10 mouse cellular contexts compared by ENCODE assay signal in the genomic region with DNA sequence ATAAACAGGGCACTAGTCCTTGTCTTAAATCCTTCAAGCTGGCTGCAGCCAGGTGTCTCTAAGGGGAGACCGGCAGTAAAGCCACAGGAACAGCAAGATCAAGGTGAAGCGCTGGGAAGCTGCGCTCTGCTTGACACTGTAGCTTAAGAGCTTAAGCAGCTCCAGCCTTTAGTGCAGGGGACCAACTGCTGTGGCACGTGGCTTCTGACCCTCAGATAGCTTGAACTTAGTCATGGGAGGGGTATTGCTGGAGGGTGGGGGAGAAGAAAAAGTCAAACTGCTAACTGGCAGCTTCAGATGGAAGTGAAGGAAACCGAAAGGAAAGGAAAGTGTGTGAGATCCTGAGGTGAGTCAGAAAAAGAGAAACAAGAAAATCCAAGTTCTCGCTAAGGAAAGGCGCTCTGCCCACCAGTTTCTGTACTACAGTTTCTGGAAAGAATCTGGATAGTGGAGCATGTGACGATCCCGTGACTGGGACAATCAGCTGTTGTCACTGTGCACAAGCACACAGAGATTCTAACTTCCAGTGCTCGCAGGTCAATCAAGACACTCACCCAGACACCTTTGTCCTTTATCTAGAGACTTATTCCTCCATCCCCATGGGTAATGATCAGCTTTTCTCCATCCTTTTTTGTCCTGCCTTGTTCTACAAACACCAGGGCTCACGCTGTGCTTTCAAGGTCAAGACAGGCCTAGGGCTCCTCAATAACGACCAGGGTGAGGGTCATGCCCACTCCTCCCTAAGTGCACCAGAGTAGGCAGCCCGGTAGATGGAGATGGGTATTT. TPM values are rescaled to one million over a fixed set of nuclear protein-coding genes. Genes with fewer than 3 reads are reported as not detected.
DNase-seq lines count a peak whose midpoint lies in the region; ATAC-seq and TF ChIP-seq lines count a peak whose summit lies in the region.
"Had no signal": no experiment of that assay in that cellular context is flagged by ENCODE, and none has a peak within 500 bp of the region (broad histone marks: within the 10 kb centered on the region; RNA-seq: fewer than 3 reads in every experiment).

No protein-coding gene starts in this region.

- H3K36me3 ChIP-seq in kidney, embryonic 15.5 days = no peaks in the 10 kb centered on the region
- H3K36me3 ChIP-seq in embryonic facial prominence, embryonic 11.5 days (replicated peaks; ENCODE audit: control insufficient read depth, insufficient read depth, low read depth, low read length) = no peaks in the 10 kb centered on the region
- no peaks in the 10 kb centered on the region for H3K36me3 ChIP-seq in hindbrain, embryonic 14.5 days (replicated peaks; ENCODE audit: control insufficient read depth, insufficient read depth)
- H3K36me3 ChIP-seq in myocyte (ENCODE audit: control insufficient read depth, insufficient read depth) = no peaks in the 10 kb centered on the region
- no peaks in the 10 kb centered on the region for H3K36me3 ChIP-seq in thymus, adult 2 months (ENCODE audit: control insufficient read depth, insufficient read depth, low read length)
- H3K36me3 ChIP-seq in liver, embryonic 11.5 days (ENCODE audit: control insufficient read depth, insufficient read depth, low read length) = no peaks in the 10 kb centered on the region

- no peaks in the 10 kb centered on the region for H3K79me2 ChIP-seq in myocyte (ENCODE audit: control insufficient read depth, insufficient read depth)

- ATAC-seq in kidney, embryonic 15.5 days (replicated peaks; ENCODE audit: low FRiP score) = no peak
- no peak for ATAC-seq in embryonic facial prominence, embryonic 11.5 days (replicated peaks; ENCODE audit: insufficient number of reproducible peaks, low FRiP score, low TSS enrichment, low read depth)
- ATAC-seq in hindbrain, embryonic 14.5 days (ENCODE audit: low FRiP score) = no peak
- no peak for ATAC-seq in liver, embryonic 11.5 days (replicated peaks; ENCODE audit: low FRiP score)

- no peak overlapping the region for H3K27ac ChIP-seq in kidney, embryonic 15.5 days
- H3K27ac ChIP-seq in embryonic facial prominence, embryonic 11.5 days (replicated peaks; ENCODE audit: low read depth, low read length) = no peak overlapping the region
- H3K27ac ChIP-seq in hindbrain, embryonic 14.5 days = no peak overlapping the region
- H3K27ac ChIP-seq in thymus, adult 2 months (ENCODE audit: control insufficient read depth, insufficient read depth, low read length) = no peak overlapping the region
- H3K27ac ChIP-seq in liver, embryonic 11.5 days (ENCODE audit: low read depth, low read length) = no peak overlapping the region

- H3K4me2 ChIP-seq in kidney, embryonic 15.5 days = 0 out of 2 replicates have a peak overlapping the region, but pooled peaks have one; percentile 27
- H3K4me2 ChIP-seq in embryonic facial prominence, embryonic 11.5 days (ENCODE audit: low read depth, low read length) = no peak overlapping the region
- peak overlapping the region; percentile 75 for H3K4me2 ChIP-seq in hindbrain, embryonic 14.5 days (replicated peaks)
- peak overlapping the region; percentile 90 for H3K4me2 ChIP-seq in myocyte (ENCODE audit: low read depth)
- H3K4me2 ChIP-seq in liver, embryonic 11.5 days = no peak overlapping the region

- H3K9ac ChIP-seq in kidney, embryonic 15.5 days = no peak overlapping the region
- H3K9ac ChIP-seq in embryonic facial prominence, embryonic 11.5 days (replicated peaks; ENCODE audit: low read length) = no peak overlapping the region
- peak overlapping the region; percentile 57 for H3K9ac ChIP-seq in hindbrain, embryonic 14.5 days
- no peak overlapping the region for H3K9ac ChIP-seq in liver, embryonic 11.5 days (ENCODE audit: low read depth, low read length)

- TF ChIP-seq POLR2A in myocyte (IDR thresholded peaks at IDR 0.05; ENCODE audit: insufficient read length, low read depth) = no peak
- no peak for TF ChIP-seq POLR2A in thymus, adult 2 months (IDR thresholded peaks at IDR 0.05; ENCODE audit: control insufficient read depth, extremely low read depth, insufficient read depth, low read length, poor library complexity)

- peaks cover 14% of the 10 kb centered on the region for H3K4me1 ChIP-seq in kidney, embryonic 15.5 days
- H3K4me1 ChIP-seq in embryonic facial prominence, embryonic 11.5 days (ENCODE audit: control insufficient read depth, insufficient read depth, low read length) = 0 out of 2 replicates have a peak, but pooled peaks cover 2% of the 10 kb centered on the region
- peaks cover 20% of the 10 kb centered on the region; the same call in 1 of the 2 replicates for H3K4me1 ChIP-seq in hindbrain, embryonic 14.5 days (replicated peaks; ENCODE audit: control insufficient read depth, insufficient read depth, low read length)
- peaks cover 10% of the 10 kb centered on the region for H3K4me1 ChIP-seq in thymus, adult 2 months (replicated peaks; ENCODE audit: control insufficient read depth, insufficient read depth, low read length)
- H3K4me1 ChIP-seq in liver, embryonic 11.5 days (replicated peaks; ENCODE audit: control insufficient read depth, insufficient read depth, low read length) = no peaks in the 10 kb centered on the region

- TF ChIP-seq CTCF in thymus, adult 2 months (IDR thresholded peaks at IDR 0.05; ENCODE audit: borderline replicate concordance, control insufficient read depth, extremely low read depth, insufficient read depth, low read length, poor library complexity) = no peak

- H3K9me3 ChIP-seq in kidney, embryonic 15.5 days (replicated peaks) = no peaks in the 10 kb centered on the region
- H3K9me3 ChIP-seq in embryonic facial prominence, embryonic 11.5 days (replicated peaks; ENCODE audit: control insufficient read depth, low read length) = no peaks in the 10 kb centered on the region
- H3K9me3 ChIP-seq in hindbrain, embryonic 14.5 days (ENCODE audit: control insufficient read depth, low read length) = no peaks in the 10 kb centered on the region
- H3K9me3 ChIP-seq in liver, embryonic 11.5 days (ENCODE audit: control insufficient read depth, low read length) = no peaks in the 10 kb centered on the region

- DNase-seq in kidney, postnatal 4 days = no peak
- peak; percentile 11 for DNase-seq in embryonic facial prominence, embryonic 11.5 days (ENCODE audit: low spot score)
- DNase-seq in hindbrain, embryonic 14.5 days (ENCODE audit: low spot score) = no peak
- DNase-seq in kidney, postnatal 25 days = no peak
- no peak for DNase-seq in thymus, adult 2 months
- DNase-seq in liver, embryonic 11.5 days (ENCODE audit: low spot score) = no peak
- DNase-seq: adrenal gland, postnatal 14 days; lung, postnatal 4 days had no signal

- 41% methylated on average over 13 of the region's 13 CpGs for WGBS in kidney, embryonic 15.5 days
- 29% methylated on average over 13 of the region's 13 CpGs for WGBS in embryonic facial prominence, embryonic 11.5 days
- 37% methylated on average over 13 of the region's 13 CpGs for WGBS in hindbrain, embryonic 14.5 days
- 46% methylated on average over 13 of the region's 13 CpGs for WGBS in thymus, adult 2 months
- 34% methylated on average over 13 of the region's 13 CpGs for WGBS in liver, embryonic 11.5 days

- H3K27me3 ChIP-seq in kidney, embryonic 15.5 days = peaks cover 48% of the 10 kb centered on the region
- peaks cover 21% of the 10 kb centered on the region for H3K27me3 ChIP-seq in embryonic facial prominence, embryonic 11.5 days (ENCODE audit: control insufficient read depth, insufficient read depth, low read length)
- no peaks in the 10 kb centered on the region for H3K27me3 ChIP-seq in hindbrain, embryonic 14.5 days (ENCODE audit: control insufficient read depth, insufficient read depth, low read length)
- no peaks in the 10 kb centered on the region for H3K27me3 ChIP-seq in myocyte (ENCODE audit: control insufficient read depth, insufficient read depth, insufficient read length)
- H3K27me3 ChIP-seq in thymus, adult 2 months (ENCODE audit: control insufficient read depth, insufficient read depth, low read length) = peaks cover 3% of the 10 kb centered on the region; the same call in 1 of the 2 replicates
- peaks cover 31% of the 10 kb centered on the region for H3K27me3 ChIP-seq in liver, embryonic 11.5 days (replicated peaks; ENCODE audit: control insufficient read depth, insufficient read depth, low read length)

- no peak overlapping the region for H3ac ChIP-seq in myocyte (ENCODE audit: control insufficient read depth, insufficient read length)

- H3K4me3 ChIP-seq in kidney, embryonic 15.5 days (replicated peaks) = no peak overlapping the region
- H3K4me3 ChIP-seq in embryonic facial prominence, embryonic 11.5 days (ENCODE audit: low read depth, low read length) = no peak overlapping the region
- H3K4me3 ChIP-seq in hindbrain, embryonic 14.5 days (replicated peaks; ENCODE audit: low read length) = peak overlapping the region; percentile 66
- peak overlapping the region; percentile 26 for H3K4me3 ChIP-seq in myocyte
- no peak overlapping the region for H3K4me3 ChIP-seq in thymus, adult 2 months (ENCODE audit: control insufficient read depth, insufficient read depth, low read length)
- H3K4me3 ChIP-seq in liver, embryonic 11.5 days (ENCODE audit: low read depth, low read length) = no peak overlapping the region

TF ChIP-seq in myocyte, 11 proteins besides CTCF, POLR2A, EP300 and RAD21 (continues in another document):
- TF ChIP-seq MAX (IDR thresholded peaks at IDR 0.05; ENCODE audit: low read depth) (no peak), REST (IDR thresholded peaks at IDR 0.05; ENCODE audit: insufficient read depth, insufficient read length) (no peak), CEBPB (IDR thresholded peaks at IDR 0.05; ENCODE audit: insufficient read depth, poor library complexity, severe bottlenecking) (no peak), E2F4 (IDR thresholded peaks at IDR 0.05; ENCODE audit: insufficient read depth) (no peak), USF1 (IDR thresholded peaks at IDR 0.05; ENCODE audit: low read depth) (no peak), SRF (IDR thresholded peaks at IDR 0.05; ENCODE audit: control insufficient read depth, insufficient read length, low read depth) (no peak), TCF3 (IDR thresholded peaks at IDR 0.05; ENCODE audit: insufficient read length, low read depth) (no peak), MYOG (IDR thresholded peaks at IDR 0.05; ENCODE audit: control insufficient read depth in 1 of 3, insufficient read depth in 1 of 3, insufficient read length in 2 of 3, low read depth in 2 of 3) (no peak), TCF12 (IDR thresholded peaks at IDR 0.05; ENCODE audit: insufficient read depth, poor library complexity, severe bottlenecking) (no peak), POLR2AphosphoS2 (IDR thresholded peaks at IDR 0.05; ENCODE audit: insufficient read length, low read depth) (no peak)

RNA-seq across cellular contexts. Expression of a gene that starts 2.2 kb away (rescaled TPM):
- polyA plus RNA-seq in kidney, embryonic 15.5 days (2015; fragmentation: Nextera tagmentation; extraction: Ambion mirVana) = 0.22 and 0.35 TPM in 2 replicates
- 2.1 and 4.2 TPM in 2 replicates for polyA plus RNA-seq in embryonic facial prominence, embryonic 11.5 days (2014; fragmentation: Nextera tagmentation; extraction: Ambion mirVana)
- polyA plus RNA-seq in hindbrain, embryonic 14.5 days (2014; fragmentation: Nextera tagmentation; extraction: Ambion mirVana) = 13.7 and 14.9 TPM in 2 replicates
- polyA plus RNA-seq in myocyte (2012; fragmentation: generic; extraction: Trizol) = 0.10 TPM
- polyA plus RNA-seq in thymus, adult 2 months (2012; rRNA removed) = 0.04 TPM in 1 of 2 replicates, not detected in the other
- 0.05 and 0.08 TPM in 2 replicates for polyA plus RNA-seq in liver, embryonic 11.5 days (2014; fragmentation: Nextera tagmentation; extraction: Ambion mirVana)

Comparison
In these comparisons a context has a peak if more than half of its experiments do, and no peak if none do; other contexts are left out.
1. H3K4me2 ChIP-seq: peak in kidney, embryonic 15.5 days (single experiment), hindbrain, embryonic 14.5 days (single experiment) and myocyte (single experiment); none in embryonic facial prominence, embryonic 11.5 days (single experiment) and liver, embryonic 11.5 days (single experiment).
2. H3K4me3 ChIP-seq: peak in hindbrain, embryonic 14.5 days (single experiment) and myocyte (single experiment); none in kidney, embryonic 15.5 days (single experiment), embryonic facial prominence, embryonic 11.5 days (single experiment), thymus, adult 2 months (single experiment) and liver, embryonic 11.5 days (single experiment).